Mouse (Mus musculus) urinary bladder, adult 18-20 months (tissue): ENCODE measurements at regions not wholly inside any gene's neighbourhood (a gene's known extent, or its start where the extent isn't known, plus 50 kb on each side); places are given as distances from the start of the nearest gene placed in this dataset.

Source experiments
- DNase-seq, 2 experiments: peaks; one replicate each; pipeline ENCODE4 v3.0.0; 2022; ENCODE audit warnings: low spot score in 2 of 2, mixed read lengths in 2 of 2

GRCm38 (mm10) chr3:50813760-50814400 lies 370.5 kb upstream of the Slc7a11 start:
- no peak for DNase-seq

GRCm38 (mm10) chr3:50815716-50816115 lies 372.3 kb upstream of the Slc7a11 start:
- no peak for DNase-seq

- no peak for DNase-seq
Observed at GRCm38 (mm10) chr3:50816479-50816878, 373.1 kb upstream of the Slc7a11 start.

GRCm38 (mm10) chr3:50817361-50817760 lies 373.9 kb upstream of the Slc7a11 start:
- no peak for DNase-seq

- no peak for DNase-seq
Observed at GRCm38 (mm10) chr3:50820776-50821175, 377.4 kb upstream of the Slc7a11 start.

GRCm38 (mm10) chr3:50825534-50826423 lies 382.4 kb upstream of the Slc7a11 start:
- DNase-seq = no peak

- no peak for DNase-seq
Observed at GRCm38 (mm10) chr3:50826424-50826819, 383.0 kb upstream of the Slc7a11 start.

GRCm38 (mm10) chr3:50829211-50829610 lies 385.8 kb upstream of the Slc7a11 start:
- DNase-seq = no peak

- no peak for DNase-seq
Observed at GRCm38 (mm10) chr3:50830446-50830845, 387.0 kb upstream of the Slc7a11 start.

GRCm38 (mm10) chr3:50830926-50831325 lies 387.5 kb upstream of the Slc7a11 start:
- no peak for DNase-seq

GRCm38 (mm10) chr3:50842216-50842615 lies 382.0 kb upstream of the Noct start:
- DNase-seq = no peak

- no peak for DNase-seq
Observed at GRCm38 (mm10) chr3:50844835-50845301, 379.4 kb upstream of the Noct start.

GRCm38 (mm10) chr3:50845311-50845710 lies 378.9 kb upstream of the Noct start:
- no peak for DNase-seq

GRCm38 (mm10) chr3:50848528-50848927 lies 375.7 kb upstream of the Noct start:
- no peak for DNase-seq

GRCm38 (mm10) chr3:50851083-50851637 lies 373.1 kb upstream of the Noct start:
- no peak for DNase-seq

- DNase-seq = no peak
Observed at GRCm38 (mm10) chr3:50867105-50867504, 357.1 kb upstream of the Noct start.

GRCm38 (mm10) chr3:50869211-50869610 lies 355.0 kb upstream of the Noct start:
- no peak for DNase-seq

- DNase-seq = no peak
Observed at GRCm38 (mm10) chr3:50879050-50879449, 345.2 kb upstream of the Noct start.

- no peak for DNase-seq
Observed at GRCm38 (mm10) chr3:50879595-50879994, 344.7 kb upstream of the Noct start.

- DNase-seq = no peak
Observed at GRCm38 (mm10) chr3:50881437-50882248, 342.6 kb upstream of the Noct start.

GRCm38 (mm10) chr3:50882249-50882733 lies 342.0 kb upstream of the Noct start:
- no peak for DNase-seq

- DNase-seq = no peak
Observed at GRCm38 (mm10) chr3:50886336-50886735, 337.9 kb upstream of the Noct start.
